Mouse (Mus musculus) neural tube, embryonic 14.5 days (tissue): Measurements from ENCODE around the gene Cda. TPM values are rescaled to one million over a fixed set of nuclear protein-coding genes. Genes with fewer than 3 reads are reported as not detected.

ENCODE experiments used
- ATAC-seq: fragments of 200-750 bp; cut with Nextera tagmentation; 2 replicates; pipeline ENCODE4 v1.8.0; 2017; ENCODE audit warnings: low read depth, mild to moderate bottlenecking, moderate TSS enrichment, moderate library complexity
- H3K27ac ChIP-seq: fragments of 300-500 bp; sonication (generic); 2 replicates; pipeline ENCODE4 v1.5.1; 2014; ENCODE audit warnings: low read depth, mild to moderate bottlenecking, control low read depth, low read length, moderate library complexity, mixed read lengths
- H3K27me3 ChIP-seq: fragments of 300-500 bp; sonication (generic); 2 replicates; pipeline ENCODE4 v1.6.1; 2014; ENCODE audit warnings: low read length; ENCODE audit not compliant: control insufficient read depth, insufficient read depth
- H3K36me3 ChIP-seq: fragments of 300-500 bp; sonication (generic); 2 replicates; pipeline ENCODE4 v1.6.1; 2014; ENCODE audit warnings: low read length, mixed read lengths; ENCODE audit not compliant: control insufficient read depth, insufficient read depth
- H3K4me1 ChIP-seq: fragments of 300-500 bp; sonication (generic); 2 replicates; pipeline ENCODE4 v1.6.1; 2014; ENCODE audit warnings: low read length; ENCODE audit not compliant: control insufficient read depth, insufficient read depth
- H3K4me2 ChIP-seq: fragments of 300-500 bp; sonication (generic); 2 replicates; pipeline ENCODE4 v1.6.1; 2014; ENCODE audit warnings: mild to moderate bottlenecking, low read depth, low read length, control low read depth
- H3K4me3 ChIP-seq: fragments of 300-500 bp; sonication (generic); 2 replicates; pipeline ENCODE4 v1.5.1; 2014; ENCODE audit warnings: low read depth, low read length, control low read depth, mixed read lengths
- H3K9ac ChIP-seq: fragments of 300-500 bp; sonication (generic); replicated peaks from 2 replicates; pipeline ENCODE4 v1.6.1; 2014; ENCODE audit warnings: low read depth, mild to moderate bottlenecking, control low read depth, low read length, mixed read lengths
- H3K9me3 ChIP-seq: fragments of 300-500 bp; sonication (generic); 2 replicates; pipeline ENCODE4 v1.6.1; 2016; ENCODE audit warnings: low read length; ENCODE audit not compliant: control insufficient read depth
- WGBS: fragments of 180-500 bp; shearing (Covaris S2); extraction: QIAGEN DNeasy Blood & Tissue Kit; methylation state at CpG from one replicate; pipeline ENCODE4 v1.1.7; 2014; 5-methylcytosine and 5-hydroxymethylcytosine counted together
- polyA plus RNA-seq: library from polyadenylated mRNA; unstranded; fragments of >200 nt; fragmentation: Nextera tagmentation; extraction: Ambion mirVana; gene quantifications from 2 replicates; pipeline ENCODE4 v1.2.1, GENCODE M21; 2014

Gene Cda
- polyA plus RNA-seq, 1 experiment from 2014 or later, result 8.5 TPM

DNA sequence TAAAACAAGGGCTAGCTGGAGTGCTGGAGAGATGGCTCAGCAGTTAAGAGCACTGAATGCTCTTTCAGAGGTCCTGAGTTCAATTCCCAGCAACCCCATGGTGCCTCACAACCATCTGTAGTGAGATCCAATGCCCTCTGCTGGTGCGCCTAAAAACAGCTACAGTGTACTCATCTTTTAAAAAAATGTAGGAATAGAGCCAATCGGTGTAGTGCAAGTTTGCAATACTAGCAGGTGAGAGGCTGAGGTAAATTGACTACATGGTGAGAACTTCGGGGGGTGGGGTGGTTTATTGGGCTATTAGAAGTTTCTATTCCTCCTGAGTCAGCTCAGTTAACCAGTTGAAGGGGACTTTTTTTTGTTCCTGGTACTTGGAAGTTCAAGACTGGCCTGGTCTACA is 7.3 kb upstream of the Cda start:
- no peaks in the 10 kb centered on the region for H3K27me3 ChIP-seq
- no peaks in the 10 kb centered on the region for H3K4me1 ChIP-seq
- no peak for ATAC-seq
- H3K27ac ChIP-seq, result no peak overlapping the region
- no peaks in the 10 kb centered on the region for H3K36me3 ChIP-seq
- H3K9me3 ChIP-seq, result no peaks in the 10 kb centered on the region
- no peak overlapping the region for H3K4me3 ChIP-seq
- 75% methylated on average over 3 of the region's 3 CpGs for WGBS
- no peak overlapping the region for H3K9ac ChIP-seq
- H3K4me2 ChIP-seq, result no peak overlapping the region

DNA sequence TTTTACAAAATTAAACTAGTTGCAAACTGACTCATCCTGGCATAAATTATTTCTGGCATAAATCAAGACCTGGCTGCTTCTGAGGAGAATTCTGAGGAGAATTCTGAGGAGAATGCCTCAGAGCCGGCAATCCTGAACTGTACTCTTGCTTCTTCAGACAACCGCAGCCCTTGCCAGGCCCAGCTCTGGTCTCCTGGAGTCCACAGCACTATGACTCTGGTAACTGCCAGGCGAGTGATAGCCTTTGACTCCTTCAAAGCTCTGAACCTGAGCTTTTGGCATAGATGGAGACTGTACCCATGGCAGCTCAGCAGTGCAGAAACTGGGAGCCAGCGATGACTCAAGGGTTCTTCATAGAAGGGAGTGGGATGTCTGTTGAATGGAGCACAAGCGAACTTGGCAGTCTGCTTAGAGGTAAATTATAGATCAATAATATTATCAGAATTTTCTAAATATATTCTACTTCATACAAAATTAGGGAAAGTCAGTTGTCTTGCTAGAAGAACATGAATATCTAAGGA is 3.3 kb upstream of the Cda start:
- Histone ChIP-seq H3K9ac (no peak overlapping the region), H3K27ac (no peak overlapping the region), H3K27me3 (0 out of 2 replicates have a peak, but pooled peaks cover 3% of the 10 kb centered on the region), H3K4me1 (0 out of 2 replicates have a peak, but pooled peaks cover 6% of the 10 kb centered on the region), H3K9me3 (no peaks in the 10 kb centered on the region), H3K36me3 (no peaks in the 10 kb centered on the region), H3K4me2 (no peak overlapping the region), H3K4me3 (no peak overlapping the region)
- no peak for ATAC-seq
- WGBS, result 85% methylated on average over 5 of the region's 5 CpGs

DNA sequence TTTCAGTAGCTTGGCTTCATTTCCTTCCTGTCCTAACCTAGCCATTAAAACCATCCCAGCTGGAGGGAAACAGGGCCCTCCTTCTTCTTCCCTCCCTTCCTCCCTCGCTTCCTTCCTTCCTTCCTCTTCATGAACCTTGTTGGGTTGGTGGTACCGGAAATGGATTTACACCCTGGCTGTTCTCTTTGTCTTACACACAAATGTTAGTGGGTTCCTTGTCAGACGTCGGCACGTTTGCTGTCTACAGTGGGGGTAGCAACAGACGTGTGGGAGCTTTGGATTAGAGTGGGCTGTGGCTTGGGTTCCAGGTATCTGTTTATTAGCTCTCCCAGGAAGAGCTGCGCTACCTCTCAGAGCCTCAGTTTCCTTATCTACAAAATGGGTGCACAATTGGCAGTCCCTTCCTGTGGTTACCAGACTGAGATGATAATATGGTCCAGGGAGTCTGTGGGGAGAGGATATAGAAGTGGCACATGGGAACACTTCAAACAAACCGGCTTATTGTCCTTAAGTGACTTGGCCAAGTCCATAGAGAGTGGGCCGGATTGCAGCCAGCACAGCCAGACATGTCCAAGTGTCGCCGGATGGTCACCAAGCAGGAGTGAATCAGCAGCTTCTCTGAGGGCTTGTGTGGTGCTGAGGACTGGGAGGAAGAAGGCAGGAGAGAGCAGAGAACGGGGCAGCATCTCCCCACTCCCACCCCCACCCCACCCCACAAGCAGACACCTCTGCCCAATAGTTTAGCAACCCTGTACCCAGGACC is 887 bp upstream of the Cda start:
- Histone ChIP-seq H3K4me1 (0 out of 2 replicates have a peak, but pooled peaks cover 6% of the 10 kb centered on the region), H3K4me3 (no peak overlapping the region), H3K27ac (no peak overlapping the region), H3K9me3 (no peaks in the 10 kb centered on the region), H3K4me2 (no peak overlapping the region), H3K9ac (no peak overlapping the region), H3K27me3 (0 out of 2 replicates have a peak, but pooled peaks cover 3% of the 10 kb centered on the region), H3K36me3 (no peaks in the 10 kb centered on the region)
- no peak for ATAC-seq
- WGBS, result 82% methylated on average over 12 of the region's 12 CpGs

DNA sequence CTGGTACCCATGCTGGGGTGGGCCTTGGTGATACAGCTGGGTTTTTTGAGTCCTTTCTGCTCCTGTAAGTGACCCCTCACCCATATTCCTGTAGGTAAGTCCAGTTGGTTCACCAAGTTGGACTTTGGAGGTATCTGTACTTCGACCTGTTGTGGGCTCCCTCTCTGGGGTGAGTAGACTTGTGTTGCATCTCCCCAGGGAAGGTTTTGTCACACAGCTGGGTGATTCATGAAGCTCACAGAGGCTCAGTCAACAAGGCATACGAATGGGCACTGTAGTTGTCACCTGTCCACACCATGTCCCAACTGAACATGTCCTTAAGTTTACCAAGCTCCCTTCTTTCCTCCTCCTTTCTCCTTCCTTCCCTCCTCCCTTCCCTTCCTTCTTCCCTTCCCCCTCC is 1.2 kb downstream of the Cda start:
- H3K4me2 ChIP-seq, result no peak overlapping the region
- H3K9ac ChIP-seq, result no peak overlapping the region
- H3K9me3 ChIP-seq, result no peaks in the 10 kb centered on the region
- no peaks in the 10 kb centered on the region for H3K36me3 ChIP-seq
- no peak overlapping the region for H3K4me3 ChIP-seq
- H3K27ac ChIP-seq, result no peak overlapping the region
- WGBS, result 84% methylated on average over 2 of the region's 2 CpGs
- 0 out of 2 replicates have a peak, but pooled peaks cover 3% of the 10 kb centered on the region for H3K27me3 ChIP-seq
- ATAC-seq, result no peak
- peaks cover 7% of the 10 kb centered on the region; the same call in 1 of the 2 replicates for H3K4me1 ChIP-seq

DNA sequence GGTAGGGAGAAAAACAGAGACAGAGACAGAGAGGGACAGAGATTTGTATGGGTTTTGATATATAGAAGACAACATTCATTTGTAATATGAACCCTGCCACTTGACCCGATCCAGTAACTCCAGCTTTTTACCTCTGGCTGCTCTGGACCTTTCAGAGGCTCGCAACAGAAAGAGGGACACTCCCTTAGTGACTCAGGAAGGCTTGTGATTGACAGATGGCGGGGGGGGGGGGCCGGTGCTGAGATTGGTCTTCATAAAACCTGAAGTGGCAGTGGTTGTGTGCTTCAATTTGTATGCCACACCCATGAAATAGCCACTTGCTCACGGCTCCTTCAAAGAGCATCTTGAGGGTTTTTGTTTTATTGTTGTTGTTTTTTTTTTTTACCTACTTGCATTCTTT is 4.3 kb downstream of the Cda start:
- no peak for ATAC-seq
- 66% methylated on average over 5 of the region's 5 CpGs for WGBS

DNA sequence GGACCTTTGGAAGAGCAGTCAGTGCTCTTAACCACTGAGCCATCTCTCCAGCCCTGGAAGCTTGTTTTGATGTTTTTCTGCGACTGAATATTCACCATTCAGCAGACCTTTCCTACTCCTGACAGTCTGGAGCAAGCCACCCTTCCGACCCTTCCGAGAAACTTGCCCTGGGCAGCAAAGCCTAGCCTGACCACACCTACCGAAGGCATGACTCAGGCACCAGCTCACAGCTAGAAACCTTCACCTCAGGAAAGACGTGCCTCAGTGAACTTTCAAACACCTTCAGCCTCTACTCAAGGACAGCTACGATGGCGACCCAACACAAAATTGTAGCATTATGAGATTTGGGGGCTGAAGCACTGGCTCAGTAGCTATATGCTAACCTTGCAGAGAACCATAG is 4.9 kb downstream of the Cda start:
- Histone ChIP-seq H3K4me3 (no peak overlapping the region), H3K27ac (no peak overlapping the region), H3K9ac (no peak overlapping the region), H3K36me3 (no peaks in the 10 kb centered on the region), H3K4me1 (peaks cover 8% of the 10 kb centered on the region; the same call in 1 of the 2 replicates), H3K9me3 (no peaks in the 10 kb centered on the region), H3K27me3 (0 out of 2 replicates have a peak, but pooled peaks cover 3% of the 10 kb centered on the region), H3K4me2 (no peak overlapping the region)
- WGBS, result 89% methylated on average over 7 of the region's 7 CpGs
- no peak for ATAC-seq

More for the DNA sequence above, 4.3 kb downstream of the Cda start:
- H3K4me1 ChIP-seq, result peaks cover 12% of the 10 kb centered on the region; the same call in 1 of the 2 replicates
- no peak overlapping the region for H3K27ac ChIP-seq
- no peaks in the 10 kb centered on the region for H3K36me3 ChIP-seq
- 0 out of 2 replicates have a peak, but pooled peaks cover 3% of the 10 kb centered on the region for H3K27me3 ChIP-seq
- no peaks in the 10 kb centered on the region for H3K9me3 ChIP-seq
- no peak overlapping the region for H3K4me3 ChIP-seq
- no peak overlapping the region for H3K4me2 ChIP-seq
- no peak overlapping the region for H3K9ac ChIP-seq

DNA sequence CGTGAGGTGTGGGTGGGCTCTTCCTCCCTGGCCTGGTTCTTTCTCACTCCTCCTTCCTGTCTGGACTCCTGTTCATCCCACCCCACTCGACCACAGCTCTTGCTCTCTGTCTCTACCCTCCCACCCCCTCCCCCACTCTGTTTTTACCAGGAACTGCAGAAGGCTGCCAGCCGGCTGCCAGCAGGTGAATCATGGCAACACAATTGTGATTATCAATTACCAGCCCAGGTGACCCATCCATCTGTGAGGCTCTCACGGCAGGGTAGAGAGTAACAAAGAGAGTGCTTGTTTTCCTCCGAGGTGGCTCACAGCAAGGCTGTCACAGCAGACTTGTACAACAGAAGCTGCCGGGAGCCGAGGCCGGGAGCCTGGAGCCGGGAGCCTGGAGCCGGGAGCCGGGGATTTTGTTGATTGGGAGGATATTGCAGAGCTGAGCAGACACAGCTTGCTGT is 6.4 kb downstream of the Cda start:
- no peak for ATAC-seq

DNA sequence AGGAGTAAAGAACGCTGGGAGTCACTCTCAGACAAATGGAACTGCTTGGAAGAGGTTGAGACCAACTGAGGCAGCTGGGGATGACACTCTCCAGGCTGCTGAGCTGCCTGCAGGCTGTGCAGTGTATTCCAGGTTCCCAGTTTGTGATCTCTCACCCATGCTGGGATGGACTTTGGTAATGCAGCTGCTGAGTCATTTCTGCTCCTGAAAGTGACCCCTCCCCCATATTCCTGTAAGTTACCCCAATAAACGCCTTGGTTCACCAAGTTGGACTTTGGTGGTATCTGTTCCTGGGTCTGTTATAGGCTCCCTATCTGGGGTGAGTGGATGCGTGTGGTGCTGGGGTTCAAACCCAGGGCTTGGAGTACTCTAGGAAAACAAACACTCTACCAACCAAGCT is 9.6 kb downstream of the Cda start:
- Histone ChIP-seq H3K27ac (no peak overlapping the region), H3K4me2 (no peak overlapping the region), H3K4me1 (peaks cover 5% of the 10 kb centered on the region; the same call in 1 of the 2 replicates), H3K9ac (no peak overlapping the region), H3K4me3 (no peak overlapping the region), H3K9me3 (no peaks in the 10 kb centered on the region), H3K36me3 (no peaks in the 10 kb centered on the region), H3K27me3 (no peaks in the 10 kb centered on the region)
- WGBS, result 86% methylated on average over 3 of the region's 3 CpGs
- no peak for ATAC-seq

More for the DNA sequence above, 6.4 kb downstream of the Cda start:
- 7% methylated on average over 11 of the region's 11 CpGs for WGBS
- H3K4me2 ChIP-seq, result peak overlapping the region; percentile 22; the same call in 1 of the 2 replicates
- H3K27ac ChIP-seq, result peak overlapping the region; percentile 46; the same call in 1 of the 2 replicates
- H3K27me3 ChIP-seq, result no peaks in the 10 kb centered on the region
- no peaks in the 10 kb centered on the region for H3K36me3 ChIP-seq
- no peak overlapping the region for H3K4me3 ChIP-seq
- no peaks in the 10 kb centered on the region for H3K9me3 ChIP-seq
- H3K9ac ChIP-seq, result no peak overlapping the region
- peaks cover 5% of the 10 kb centered on the region; the same call in 1 of the 2 replicates for H3K4me1 ChIP-seq

DNA sequence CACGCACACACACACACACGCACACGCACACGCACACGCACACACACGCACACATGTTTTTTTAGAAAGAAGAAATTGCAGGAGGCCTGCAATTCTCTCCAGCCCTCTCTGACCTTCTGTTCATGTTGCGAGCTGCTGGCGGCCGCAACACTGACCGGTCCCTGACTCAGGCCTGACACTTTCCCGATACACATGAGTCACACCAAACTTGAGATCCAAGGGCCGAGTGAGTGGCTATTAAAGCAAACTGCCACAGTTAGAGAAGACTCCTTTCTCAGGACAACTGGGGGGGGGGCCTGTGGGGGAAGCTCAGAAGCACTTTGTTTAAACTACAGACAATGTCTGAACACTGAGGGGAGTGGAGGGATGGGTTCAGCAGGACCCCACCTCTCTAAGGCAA is 11.2 kb downstream of the Cda start:
- Histone ChIP-seq H3K4me3 (no peak overlapping the region), H3K9me3 (no peaks in the 10 kb centered on the region), H3K27me3 (no peaks in the 10 kb centered on the region), H3K9ac (no peak overlapping the region), H3K27ac (no peak overlapping the region), H3K4me1 (peaks cover 4% of the 10 kb centered on the region; the same call in 1 of the 2 replicates), H3K4me2 (no peak overlapping the region), H3K36me3 (no peaks in the 10 kb centered on the region)
- WGBS, result 92% methylated on average over 12 of the region's 12 CpGs
- no peak for ATAC-seq
